Mouse (Mus musculus) left cerebral cortex, postnatal 4 days (tissue): ENCODE results near the gene Smtn. TPM values are rescaled to one million over a fixed set of nuclear protein-coding genes. Genes with fewer than 3 reads are reported as not detected.

ENCODE experiments used
- DNase-seq: peaks from one replicate; pipeline ENCODE4 v3.0.0-alpha.2; 2022
- intact Hi-C: fragments of 180-260 bp; cut with DNase I; formaldehyde crosslinking; loops from one replicate; pipeline ENCODE4 v1.15.1; 2025
- total RNA-seq, 2 experiments: library from RNA; stranded (reverse); gene quantifications; 2 replicates each; pipeline ENCODE4 v1.2.3; 2021

The Smtn gene
- total RNA-seq, 2 experiments from 2014 or later = 15.0 to 17.6 TPM

DNA sequence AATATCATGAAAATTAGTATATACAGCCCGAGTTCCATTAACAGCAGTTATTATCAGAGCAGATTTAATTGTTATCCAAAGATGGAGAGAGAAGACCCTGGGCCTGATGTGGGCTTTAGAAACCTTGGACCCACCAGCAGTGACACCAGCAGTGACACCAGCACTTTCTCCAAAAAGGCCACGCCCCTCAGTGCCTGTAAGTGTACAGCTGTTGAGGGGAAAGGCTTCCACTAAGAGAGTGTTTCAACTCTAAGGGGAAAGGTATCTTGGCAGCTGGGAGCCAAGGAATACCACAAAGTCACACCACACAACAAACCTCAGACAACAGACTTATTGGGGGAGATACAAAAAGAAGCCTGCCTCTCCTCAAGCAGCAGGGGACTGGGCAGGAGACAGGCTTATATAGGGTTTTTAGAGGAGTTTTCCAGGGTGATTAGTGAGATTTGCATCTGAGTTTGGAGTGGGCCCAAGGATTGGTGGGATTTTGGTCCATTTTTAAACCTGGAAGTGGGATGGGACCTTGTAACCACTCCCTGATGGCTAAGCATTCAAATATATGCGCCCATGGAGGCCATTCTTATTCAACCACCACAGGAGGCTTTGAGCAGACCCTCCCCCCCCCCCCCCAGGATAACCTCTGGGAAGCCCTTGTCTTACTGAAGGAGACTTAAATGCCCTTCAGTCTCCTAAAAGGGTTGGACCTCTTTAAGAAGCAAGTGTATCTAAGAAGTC is 8.3 kb upstream of the Smtn start:
- intact Hi-C loops = no loop called here
- DNase-seq = no peak

- DNase-seq = no peak
- intact Hi-C loops = no loop called here
These were observed 7.6 kb upstream of the Smtn start for GRCm38 (mm10) chr11:3547969-3548368.

- intact Hi-C loops = no loop called here
- DNase-seq = no peak
These were observed 6.6 kb upstream of the Smtn start for GRCm38 (mm10) chr11:3547047-3547446.

DNA sequence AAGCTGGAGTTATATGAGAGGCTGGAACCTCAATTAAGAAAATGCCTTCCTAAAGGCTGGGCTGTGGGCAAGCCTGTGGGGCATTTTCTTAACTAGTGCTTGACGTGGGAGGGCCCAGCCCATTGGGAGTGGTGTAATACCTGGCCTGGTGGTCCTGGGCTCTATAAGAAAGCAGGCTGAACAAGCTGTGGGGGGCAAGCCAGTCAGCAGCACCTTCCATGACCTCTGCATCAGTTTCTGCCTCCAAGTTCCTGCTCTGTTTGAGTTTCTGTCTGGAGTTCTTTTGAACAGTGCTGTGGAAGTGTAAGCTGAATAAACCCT is 5.8 kb upstream of the Smtn start:
- intact Hi-C loops = no loop called here
- no peak for DNase-seq

DNA sequence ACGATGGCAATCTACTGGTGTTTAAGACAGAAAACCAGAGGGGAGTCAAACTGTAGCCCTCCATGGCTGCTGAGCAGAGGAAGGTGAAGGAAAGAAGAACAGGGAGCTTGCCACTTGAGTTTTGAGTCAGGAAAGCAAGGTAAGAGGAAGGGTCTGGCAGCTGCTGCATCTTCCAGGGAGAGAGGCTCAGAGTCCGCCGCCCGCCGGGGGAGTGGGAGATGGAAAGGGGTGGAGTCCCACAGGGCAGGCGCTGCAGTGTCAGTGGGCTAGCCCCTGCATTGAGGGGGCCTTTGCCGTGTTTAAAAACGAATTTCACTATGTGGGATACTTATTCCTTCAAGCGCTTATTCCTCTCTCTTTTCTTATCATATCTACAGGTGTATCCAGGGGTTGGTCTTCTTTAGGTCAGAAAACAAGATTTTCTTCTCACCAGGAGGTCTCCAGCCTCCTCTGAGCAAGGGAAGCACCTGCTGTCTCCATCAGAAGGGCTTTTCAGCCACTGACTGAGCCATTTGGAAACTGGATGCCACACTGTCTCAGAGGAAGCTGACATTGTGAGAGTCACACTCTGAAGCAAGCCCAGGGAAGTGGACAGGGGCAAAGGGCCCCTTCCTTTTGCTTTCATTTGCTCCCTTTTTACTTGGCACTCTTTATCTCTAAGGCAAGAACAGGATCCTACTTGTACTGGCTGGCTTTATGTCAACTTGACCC is 5.3 kb upstream of the Smtn start:
- intact Hi-C loops = no loop called here
- no peak for DNase-seq

- DNase-seq = no peak
- intact Hi-C loops = no loop called here
These were observed 4.0 kb upstream of the Smtn start for GRCm38 (mm10) chr11:3544409-3544808.

DNA sequence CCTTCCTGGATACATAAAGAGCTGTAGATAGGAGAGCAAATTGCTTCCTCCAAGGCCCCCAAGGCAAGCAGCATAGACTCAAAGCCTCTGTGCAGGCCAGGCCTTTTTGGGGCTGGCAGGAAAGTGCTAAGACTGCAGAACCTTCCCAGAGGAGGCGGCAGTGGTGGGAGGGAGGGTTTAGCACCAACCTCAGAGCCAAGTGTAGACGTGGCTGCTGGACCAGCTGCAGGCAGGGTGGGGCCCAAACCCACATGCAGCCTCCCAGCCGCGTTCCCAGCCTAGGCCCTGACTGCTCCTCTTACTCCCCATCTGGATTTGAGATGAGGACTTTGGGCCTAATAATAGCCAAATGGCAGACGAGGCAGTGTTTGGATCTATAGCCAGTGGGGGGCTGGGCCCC is 2.6 kb upstream of the Smtn start:
- DNase-seq = no peak
- intact Hi-C loops = no loop called here

DNA sequence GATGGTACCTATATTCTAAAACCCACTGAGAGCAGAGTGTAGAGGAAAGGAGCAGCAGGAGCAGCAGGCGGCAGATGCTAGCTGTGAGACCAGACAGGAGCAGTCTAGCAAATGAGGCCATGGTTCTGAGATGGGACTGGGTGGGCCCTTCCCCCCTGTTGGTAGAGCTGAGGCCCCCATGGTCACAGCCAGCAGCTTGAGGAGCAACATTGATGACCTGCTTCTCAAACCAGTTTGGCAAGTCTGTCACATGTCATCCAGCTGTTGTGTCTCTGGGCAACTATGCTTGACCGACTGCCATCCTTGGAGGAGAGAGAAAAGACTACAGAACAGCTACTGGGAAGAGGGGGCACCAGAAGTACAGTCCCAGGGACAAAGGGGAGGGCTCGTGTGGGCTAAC is 1.5 kb upstream of the Smtn start:
- intact Hi-C loops = no loop called here
- no peak for DNase-seq

- no peak for DNase-seq
- intact Hi-C loops = loop anchor here (5.0 to 10.0 kb wide), 2 partner anchors 247 to 375 kb away; partner anchors contain the start of gene Slc35e4
These were observed 601 bp downstream of the Smtn start for GRCm38 (mm10) chr11:3539826-3540196.

DNA sequence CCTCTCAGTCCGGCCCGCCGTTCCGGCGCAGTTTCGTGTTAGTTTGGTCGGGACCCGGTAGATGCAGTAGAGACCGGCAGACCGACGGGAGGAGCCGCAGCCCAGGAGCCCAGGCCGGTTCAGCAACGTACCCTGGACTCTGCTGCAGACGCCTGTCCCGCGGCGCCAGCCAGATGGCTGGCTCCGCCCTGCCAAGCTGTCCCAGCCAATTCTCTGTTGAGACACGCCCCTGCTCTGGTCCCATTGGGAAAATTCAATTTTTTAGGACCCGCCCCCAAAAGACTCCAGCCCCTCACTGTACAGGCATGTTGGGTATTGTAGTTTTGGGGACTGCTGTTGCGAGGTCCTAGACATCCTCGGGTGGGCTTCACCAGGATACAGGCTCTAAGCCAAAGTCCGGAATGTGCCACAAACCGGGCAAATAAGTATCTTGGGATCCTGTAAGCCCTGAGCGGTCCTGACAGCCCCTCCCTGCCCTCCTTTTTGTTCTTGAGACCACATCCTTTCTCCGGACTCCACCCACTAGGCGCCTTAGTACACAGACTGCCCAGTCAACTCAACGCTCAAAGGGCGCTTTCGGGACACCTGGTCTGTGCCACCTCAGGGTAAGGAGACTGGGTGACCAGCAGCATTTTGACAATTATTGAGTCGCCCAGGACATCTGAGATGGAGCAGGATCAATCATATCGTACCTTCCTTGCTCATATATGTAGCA is 1.1 kb downstream of the Smtn start:
- DNase-seq = peak; percentile 91
- intact Hi-C loops = loop anchor here (5.0 to 10.0 kb wide), 2 partner anchors 248 to 376 kb away; partner anchors contain the start of gene Slc35e4

DNA sequence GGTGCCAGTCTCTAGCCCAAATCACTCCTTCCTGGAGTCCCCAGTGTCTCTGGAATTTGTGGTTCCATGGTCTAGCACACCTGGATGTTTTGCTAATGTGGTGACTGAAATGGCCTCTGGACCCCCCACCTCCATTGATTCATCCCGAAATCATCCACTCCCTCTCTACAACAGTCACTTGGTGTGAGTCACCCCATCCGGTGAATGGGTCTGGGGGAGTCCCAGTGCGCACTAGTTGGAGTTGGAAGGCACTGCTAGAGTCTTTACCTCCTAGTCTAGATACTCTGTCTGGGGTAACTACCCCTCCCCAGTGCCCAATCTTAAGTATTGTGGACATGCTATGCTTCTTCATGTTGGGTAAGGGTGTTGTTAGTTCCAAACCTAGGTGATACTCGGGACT is 2.1 kb downstream of the Smtn start:
- intact Hi-C loops = loop anchor here (5.0 to 10.0 kb wide), 2 partner anchors 249 to 376 kb away; partner anchors contain the start of gene Slc35e4
- DNase-seq = no peak

DNA sequence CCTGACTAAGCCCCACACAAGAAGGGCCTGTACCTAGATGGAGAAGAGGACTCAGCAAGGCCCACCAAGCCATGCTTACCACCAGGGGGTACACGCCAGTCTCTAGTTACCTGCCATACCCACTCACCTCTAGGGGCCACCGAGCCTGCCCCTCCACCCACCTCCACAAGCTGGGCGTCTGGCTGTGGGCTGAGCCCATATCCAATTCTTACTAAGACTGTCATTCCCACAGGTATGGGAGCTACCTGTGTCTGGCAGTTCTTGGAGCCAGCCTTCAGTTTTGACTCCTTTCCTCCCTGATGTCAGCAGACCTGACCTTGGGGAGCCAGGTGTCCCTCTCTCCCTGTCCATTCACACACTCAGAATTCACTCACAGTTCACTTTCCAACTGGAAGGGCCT is 2.7 kb downstream of the Smtn start:
- intact Hi-C loops = loop anchor here (5.0 to 10.0 kb wide), 2 partner anchors 250 to 377 kb away; partner anchors contain the start of gene Slc35e4
- DNase-seq = no peak

GRCm38 (mm10) chr11:3536745-3537333 is 3.6 kb downstream of the Smtn start:
- intact Hi-C loops = loop anchor here (5.0 to 10.0 kb wide), 2 partner anchors 250 to 378 kb away; partner anchors contain the start of gene Slc35e4

GRCm38 (mm10) chr11:3536082-3536481 is 4.3 kb downstream of the Smtn start:
- intact Hi-C loops = loop anchor here (5.0 to 10.0 kb wide), 2 partner anchors 251 to 379 kb away; partner anchors contain the start of gene Slc35e4
- no peak for DNase-seq

More at GRCm38 (mm10) chr11:3536745-3537333, 3.6 kb downstream of the Smtn start:
- DNase-seq = no peak

- intact Hi-C loops = loop anchor here (5.0 to 10.0 kb wide), 2 partner anchors 252 to 379 kb away; partner anchors contain the start of gene Slc35e4
- DNase-seq = peak; percentile 97
These were observed 4.9 kb downstream of the Smtn start for GRCm38 (mm10) chr11:3535406-3535986.

- DNase-seq = no peak
- intact Hi-C loops = loop anchor here (5.0 to 10.0 kb wide), 2 partner anchors 252 to 380 kb away; partner anchors contain the start of gene Slc35e4
These were observed 5.5 kb downstream of the Smtn start for GRCm38 (mm10) chr11:3534956-3535355.

DNA sequence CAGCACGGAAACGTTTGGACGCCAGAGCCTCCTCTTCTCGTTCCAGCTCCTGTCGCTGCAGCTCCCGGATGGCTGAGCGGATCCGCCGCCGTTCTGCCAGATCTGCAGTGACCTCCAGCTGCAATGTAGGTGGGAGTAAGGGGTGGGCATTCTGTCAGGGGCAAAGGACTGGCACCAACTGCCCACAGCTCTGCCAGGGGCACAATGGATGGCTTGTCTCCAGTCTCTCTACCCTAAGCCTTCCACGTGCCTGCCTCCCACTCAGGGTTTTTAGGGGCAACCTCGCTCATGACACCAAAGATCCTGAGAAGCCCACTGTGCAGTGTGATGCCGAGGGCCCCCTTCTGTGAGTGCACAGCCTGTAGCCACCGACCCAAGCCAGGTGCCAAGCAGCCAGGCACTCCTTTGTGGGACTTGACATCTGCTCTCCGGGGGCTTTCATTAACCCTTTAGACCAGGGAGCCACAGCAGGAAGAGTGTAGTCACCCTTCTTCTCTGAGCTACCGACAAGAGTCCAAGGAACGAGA is 6.9 kb downstream of the Smtn start:
- intact Hi-C loops = loop anchor here (10.0 kb wide), 1 partner anchor 381 kb away; the partner anchor contains the start of gene Slc35e4
- no peak for DNase-seq

GRCm38 (mm10) chr11:3532101-3532931 is 8.1 kb downstream of the Smtn start:
- intact Hi-C loops = loop anchor here (10.0 kb wide), 1 partner anchor 382 kb away; the partner anchor contains the start of gene Slc35e4
- DNase-seq = no peak

DNA sequence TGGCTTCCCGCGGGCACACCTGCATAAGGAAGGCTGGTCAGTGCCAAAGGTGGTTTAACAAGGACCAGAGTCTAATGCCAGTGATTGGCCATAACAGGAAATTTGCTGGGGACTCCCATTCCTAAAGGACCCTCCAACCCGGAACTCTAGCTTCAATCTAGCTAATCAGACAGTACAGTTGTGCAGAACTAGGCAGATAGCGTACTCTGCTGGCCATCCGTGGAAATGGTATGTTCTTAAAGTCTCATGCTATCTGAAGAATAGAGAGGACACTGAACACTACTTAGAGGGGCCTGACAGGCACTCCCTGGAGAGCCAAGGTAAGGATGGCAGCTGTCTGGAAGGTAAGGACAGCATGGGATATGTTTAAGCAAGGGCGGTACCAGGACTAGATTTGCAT is 8.8 kb downstream of the Smtn start:
- peak; percentile 61 for DNase-seq
- intact Hi-C loops = loop anchor here (10.0 kb wide), 1 partner anchor 383 kb away; the partner anchor contains the start of gene Slc35e4
